Mouse (Mus musculus) layer of hippocampus, adult 9-10 months (tissue): ENCODE measurements at regions not wholly inside any gene's neighbourhood (a gene's known extent, or its start where the extent isn't known, plus 50 kb on each side); places are given as distances from the start of the nearest gene placed in this dataset.
"Not testable (repeated sequence)": the region's sequence is repeated elsewhere in the genome, so short reads cannot be mapped to it uniquely, and the experiment has no call there.

Source experiments
- DNase-seq: peaks from one replicate; pipeline ENCODE4 v3.0.0; 2022; ENCODE audit warnings: low spot score

DNA sequence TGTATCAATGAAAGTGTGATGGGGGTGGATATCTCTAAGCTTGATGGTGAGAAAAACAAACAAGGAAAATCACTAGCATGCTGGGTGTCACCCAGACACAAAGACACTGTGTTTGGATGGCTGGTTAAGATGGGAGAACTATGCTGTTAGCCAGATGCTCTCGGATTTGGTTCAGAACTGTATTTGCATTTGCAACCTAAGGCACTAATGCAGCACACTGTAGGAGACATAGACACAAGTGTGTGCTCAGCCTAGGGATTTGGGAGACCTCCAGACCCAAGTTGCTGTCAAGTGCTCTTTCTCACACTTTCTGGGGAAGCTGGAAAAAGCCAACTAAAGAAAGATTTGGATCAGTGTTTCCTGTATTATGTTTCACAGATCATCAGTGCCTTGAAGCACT, 173.1 kb upstream of the Prkcq start:
- no peak for DNase-seq

DNA sequence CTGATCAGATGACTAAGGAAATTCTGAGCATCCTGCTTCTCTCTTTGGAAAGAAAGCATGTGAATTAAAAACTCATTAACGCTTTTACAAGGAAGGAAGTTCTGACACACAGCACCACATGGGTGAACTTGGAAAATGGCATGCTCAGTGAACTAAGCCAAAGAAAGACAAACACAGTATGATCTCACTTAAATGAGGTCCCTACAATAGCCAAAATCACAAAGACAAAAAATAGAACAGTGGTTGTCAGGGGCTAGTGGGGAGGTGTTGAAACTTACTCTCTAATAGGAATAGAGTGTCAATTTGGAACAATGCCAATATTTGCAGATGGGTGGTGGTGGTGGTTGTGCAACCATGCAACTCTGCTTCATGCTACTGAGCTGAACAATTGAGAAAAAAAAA, 172.7 kb upstream of the Prkcq start:
- DNase-seq: no peak

DNA sequence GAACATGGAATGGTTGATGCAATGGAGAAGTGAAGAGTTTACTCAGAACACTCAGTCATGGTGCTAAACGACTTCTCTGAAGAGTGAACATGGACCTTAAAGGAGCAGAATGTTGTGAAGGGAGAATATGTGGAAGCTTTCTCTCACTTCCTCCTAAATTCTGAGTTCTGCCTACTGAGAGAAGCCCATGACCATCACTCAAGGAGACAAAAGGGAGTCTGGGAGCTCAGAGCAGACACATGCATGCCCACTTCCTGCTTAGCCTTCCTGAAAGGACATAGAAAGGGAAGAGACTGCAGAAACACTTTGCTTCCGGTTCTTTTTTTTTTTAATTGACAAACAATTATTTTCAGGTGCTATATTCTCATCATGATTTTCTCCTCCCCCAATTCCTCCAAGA, 166.1 kb upstream of the Prkcq start:
- DNase-seq: no peak

DNA sequence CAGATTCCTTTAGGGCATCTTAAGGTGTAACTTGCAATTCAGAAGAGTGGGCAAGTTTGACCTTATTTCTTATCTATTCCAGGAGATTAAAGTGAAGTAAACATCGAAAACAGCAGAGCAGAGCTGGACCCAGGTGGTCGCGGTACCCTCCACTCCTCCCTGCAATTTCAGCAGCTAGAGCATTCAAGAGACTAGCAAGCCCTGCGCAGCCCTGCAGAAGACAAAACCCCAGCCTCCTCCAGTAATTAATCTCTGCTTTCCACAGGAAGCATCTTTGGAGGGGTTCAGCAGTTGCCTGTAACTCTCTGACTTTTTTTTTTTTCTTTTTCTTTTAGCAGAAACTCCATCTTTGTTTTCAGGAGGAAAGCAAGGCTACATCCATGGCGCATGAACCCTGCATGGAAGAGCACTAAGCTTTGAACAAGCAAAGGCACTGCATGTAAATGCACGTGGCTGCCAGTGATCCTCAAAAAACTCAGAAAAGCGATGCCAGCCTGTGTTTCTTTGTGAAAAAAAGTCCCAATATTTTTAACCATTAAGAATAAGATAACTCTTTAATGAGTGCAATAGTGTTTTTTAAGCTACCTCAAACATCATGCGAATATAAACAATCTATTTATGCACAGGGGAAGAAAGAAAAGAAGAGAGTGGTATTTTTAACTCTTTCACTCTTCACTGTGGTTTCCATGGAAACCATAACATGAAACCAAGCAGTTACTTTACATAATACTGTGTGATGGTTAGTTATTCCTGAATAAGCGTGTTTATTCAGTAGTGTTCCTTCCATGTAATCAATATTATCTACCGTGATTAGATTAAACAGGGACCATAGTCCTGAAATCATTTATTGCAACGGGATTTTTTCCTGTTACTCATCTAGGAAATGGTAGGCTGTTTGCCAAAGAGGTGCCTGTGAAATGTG, 160.6 kb upstream of the Prkcq start:
- no peak for DNase-seq

DNA sequence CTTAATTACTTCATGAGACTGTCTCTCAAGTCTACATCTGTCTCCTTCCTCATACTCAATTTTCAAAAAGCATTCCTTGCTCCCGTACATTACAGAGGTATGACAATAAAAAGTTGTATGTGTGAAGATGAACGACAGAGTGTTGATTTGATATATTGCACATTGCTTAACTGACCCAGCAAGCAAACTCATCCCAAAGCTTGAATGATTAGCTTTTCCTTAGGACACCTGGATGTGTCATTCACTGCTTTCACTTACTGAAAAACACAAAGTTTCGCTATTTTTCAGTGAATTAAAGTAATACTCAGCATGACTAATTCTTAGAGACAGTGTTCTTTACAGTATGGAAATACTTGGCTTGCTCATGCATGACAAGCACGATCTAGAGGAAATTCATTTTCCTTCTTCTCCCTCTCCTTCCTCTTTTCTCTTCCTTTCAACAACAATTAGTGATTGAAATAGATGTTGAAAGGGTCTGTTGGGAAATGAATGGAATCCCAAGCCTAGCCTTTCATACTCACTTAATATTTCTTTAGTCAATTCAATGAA, 159.5 kb upstream of the Prkcq start:
- no peak for DNase-seq

DNA sequence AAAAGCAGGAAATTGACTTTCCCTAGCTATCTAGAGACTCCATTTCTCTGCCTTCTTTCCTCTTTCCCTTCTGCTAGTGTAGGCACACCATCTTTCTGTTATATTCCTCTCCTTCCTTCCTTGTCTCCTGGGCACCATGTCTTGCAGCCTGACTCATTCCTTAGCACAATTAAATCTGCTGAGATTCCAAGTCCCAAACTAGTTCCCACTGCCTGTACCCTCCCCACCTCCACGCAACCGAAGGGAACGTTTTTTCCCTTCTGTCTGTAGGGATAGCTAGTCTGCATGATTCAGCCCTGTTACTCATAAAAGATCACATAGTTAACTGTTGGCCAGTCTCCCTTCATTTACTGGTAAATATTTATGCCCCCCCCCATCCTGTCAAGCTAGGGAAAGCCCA, 158.8 kb upstream of the Prkcq start:
- DNase-seq: no peak

DNA sequence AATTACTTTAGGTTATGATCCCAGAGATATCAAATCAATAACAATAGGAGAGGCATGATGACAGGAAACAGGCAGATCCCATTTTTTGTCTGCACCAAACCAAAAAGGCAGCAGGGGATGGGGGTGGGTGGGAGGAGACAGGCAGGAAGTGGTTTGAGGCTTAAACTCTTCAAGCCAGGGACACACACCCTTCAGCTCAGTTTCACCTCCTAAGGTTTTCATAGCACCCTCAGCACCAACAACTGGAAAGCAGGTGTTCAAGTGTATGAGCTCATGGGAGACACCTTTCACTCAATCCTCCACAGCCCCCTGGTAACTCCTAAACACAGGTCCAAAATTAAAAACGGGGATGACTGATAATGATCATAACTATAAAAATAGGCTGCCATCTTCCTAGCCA, 155.5 kb upstream of the Prkcq start:
- no peak for DNase-seq

DNA sequence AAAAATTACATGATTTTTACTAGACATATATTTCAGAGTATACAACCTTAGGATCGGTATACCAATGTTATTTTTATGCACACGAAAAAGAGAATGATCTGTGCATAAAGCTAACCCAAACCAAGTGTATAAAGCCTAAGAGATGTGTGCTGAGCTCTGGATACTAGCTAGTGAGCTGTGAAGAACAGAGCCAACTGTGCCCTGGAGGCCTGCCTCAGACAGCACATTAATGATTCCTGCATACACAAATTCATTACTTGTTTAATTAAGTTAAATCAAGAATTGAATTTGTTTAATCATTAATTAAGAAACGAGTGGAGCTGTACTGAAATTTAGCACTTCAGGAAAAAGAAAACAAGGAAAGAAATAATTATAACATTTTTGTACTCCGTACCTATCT, 139.0 kb upstream of the Prkcq start:
- DNase-seq: no peak

DNA sequence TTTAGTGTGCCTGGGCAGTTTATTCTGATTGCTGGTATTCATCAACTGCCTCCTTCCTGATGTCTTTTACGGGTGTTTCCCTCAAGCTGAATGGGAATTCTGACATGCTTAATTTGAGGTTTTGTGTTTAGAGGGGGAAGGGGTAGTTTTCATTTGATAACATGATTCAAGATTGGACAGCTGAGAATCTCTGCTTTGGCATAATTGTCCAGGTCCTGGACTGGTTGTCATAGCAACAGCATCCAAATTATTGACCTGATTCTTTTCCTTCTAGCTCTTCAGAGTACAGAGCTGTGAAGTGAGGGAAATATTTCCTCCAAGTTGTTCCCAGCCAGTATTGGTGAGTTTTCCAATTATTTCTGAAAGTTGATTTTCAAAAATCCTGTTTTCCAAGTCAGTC, 137.7 kb upstream of the Prkcq start:
- DNase-seq: no peak

DNA sequence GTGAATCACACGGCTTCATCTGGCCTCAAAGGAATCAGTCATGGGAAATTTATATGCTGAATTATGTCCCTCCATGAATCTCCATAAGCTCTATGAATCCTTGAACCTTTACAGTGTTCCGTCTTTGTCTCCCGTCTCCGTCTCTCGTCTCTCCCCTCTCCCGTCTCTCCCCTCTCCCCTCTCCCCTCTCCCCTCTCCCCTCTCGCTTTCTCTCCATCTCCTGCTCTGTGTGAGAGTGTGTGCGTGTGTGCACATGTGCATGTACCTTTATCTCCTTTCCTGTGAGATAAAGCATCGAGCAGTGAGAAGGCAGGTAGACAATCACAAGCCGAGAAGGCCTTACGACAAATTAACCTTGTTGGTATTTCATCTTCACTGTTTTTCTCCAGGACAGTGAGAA, 134.6 kb upstream of the Prkcq start:
- DNase-seq: no peak

DNA sequence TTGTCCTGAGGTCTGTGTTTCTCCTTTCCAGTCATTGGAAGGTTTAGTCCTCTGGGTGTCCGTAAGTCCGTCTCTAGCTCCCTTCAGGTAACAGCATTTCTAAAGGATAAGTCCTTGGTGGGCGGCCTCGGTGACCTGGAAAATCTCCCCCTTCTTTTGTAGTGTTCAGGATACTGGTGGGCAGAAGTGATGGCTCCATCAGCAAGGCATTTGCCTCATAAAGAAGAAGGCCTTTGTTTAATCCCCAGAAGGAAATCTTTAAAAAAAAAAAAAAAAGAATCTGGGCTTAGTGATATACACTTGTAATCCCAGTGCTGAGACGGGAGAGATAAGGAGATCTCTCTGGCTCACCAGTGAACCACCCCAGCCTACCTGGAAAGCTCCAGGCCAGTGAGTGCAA, 133.5 kb upstream of the Prkcq start:
- no peak for DNase-seq

DNA sequence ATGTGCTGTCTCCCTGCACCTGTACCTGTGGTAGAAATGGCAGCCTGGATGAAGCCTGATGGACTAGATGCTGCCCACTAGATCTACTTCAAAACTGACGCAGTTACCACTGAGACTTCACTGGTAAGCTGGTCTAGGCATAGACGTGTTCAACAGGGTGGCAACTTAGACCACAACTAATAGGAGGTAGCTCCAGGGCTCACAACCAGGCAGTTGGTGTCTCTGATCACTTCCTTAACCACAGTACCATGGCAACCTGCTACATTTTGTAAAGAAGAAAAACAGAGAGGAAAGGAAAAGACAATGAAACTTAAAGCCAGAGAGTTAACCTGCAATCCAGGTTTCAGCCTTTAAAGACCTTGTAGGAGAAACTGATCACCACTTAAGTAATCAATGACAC, 131.9 kb upstream of the Prkcq start:
- no peak for DNase-seq

DNA sequence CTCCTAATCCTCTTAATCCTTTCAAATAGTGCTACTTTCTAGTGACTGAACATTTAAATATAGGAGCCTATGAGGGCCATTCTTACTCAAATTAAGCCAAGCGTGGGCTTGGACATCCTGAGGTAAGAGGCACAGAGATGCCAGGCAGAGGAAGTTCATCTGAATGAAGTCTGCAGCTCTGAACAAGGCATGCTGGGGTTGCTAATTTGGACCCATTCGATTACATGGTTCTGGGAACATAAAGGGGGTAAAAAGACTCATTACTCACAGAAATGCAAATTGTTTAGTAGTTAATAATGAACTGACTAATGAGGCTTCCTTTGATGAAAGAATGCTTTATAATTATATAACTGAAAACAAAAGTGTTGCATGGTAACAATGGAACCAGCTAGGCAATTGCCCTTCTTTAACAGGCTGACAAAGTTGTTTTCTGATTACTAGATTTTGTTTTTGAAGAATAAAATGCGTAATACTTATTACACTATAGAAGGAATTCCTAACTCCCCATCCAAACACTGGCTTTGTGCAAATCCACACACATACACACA, 127.1 kb upstream of the Prkcq start:
- DNase-seq: no peak

DNA sequence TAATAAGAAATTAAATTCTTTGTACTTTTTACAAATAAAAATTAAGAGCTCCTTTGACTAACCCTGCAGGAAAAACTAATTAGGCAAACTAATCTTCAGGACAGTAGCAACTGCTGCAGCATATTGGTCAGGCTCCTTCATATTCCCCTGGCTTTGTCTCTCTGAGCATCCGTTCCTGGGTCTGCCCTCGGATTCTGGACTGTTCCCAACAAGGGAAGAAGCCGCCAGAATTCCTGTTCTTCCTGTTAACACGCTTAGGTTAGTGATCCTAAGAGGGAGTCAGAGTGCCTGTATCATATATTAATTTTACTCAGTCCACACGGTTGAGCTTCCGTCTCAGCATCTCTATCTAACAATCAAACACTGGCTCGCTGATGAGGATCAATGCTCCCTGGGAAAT, 120.3 kb upstream of the Prkcq start:
- DNase-seq: no peak

DNA sequence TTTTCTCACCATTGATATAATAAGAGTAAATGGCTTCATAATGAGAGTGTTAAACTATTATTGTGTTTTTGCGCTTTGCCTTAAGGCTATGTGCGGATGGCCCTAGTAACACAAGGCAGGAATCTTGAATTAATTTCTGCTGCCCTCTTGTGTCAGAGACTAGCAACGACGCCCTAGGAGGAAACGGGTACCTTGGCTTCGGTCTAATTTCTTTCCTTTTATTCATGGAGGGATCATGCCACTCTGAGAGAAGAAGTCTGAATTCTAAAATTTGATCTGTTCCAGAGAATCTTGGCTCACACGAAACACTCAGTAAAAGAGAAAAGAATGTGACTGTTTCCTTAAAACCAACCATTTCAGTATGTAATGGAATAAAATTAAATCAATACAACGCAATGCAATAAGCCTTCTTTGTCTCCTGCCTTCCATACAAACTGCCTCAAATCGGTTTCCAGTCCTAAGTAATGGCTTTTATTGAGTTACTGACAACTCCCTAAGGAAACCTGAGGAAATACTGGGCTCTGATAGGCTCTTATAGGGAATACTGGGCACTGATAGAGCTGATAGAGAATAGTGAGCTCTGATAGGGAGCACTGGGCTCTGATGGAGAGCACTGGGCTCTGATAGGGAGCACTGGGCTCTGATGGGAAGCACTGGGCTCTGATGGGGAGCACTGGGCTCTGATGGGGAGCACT, 112.0 kb upstream of the Prkcq start:
- DNase-seq: peak; percentile 59

DNA sequence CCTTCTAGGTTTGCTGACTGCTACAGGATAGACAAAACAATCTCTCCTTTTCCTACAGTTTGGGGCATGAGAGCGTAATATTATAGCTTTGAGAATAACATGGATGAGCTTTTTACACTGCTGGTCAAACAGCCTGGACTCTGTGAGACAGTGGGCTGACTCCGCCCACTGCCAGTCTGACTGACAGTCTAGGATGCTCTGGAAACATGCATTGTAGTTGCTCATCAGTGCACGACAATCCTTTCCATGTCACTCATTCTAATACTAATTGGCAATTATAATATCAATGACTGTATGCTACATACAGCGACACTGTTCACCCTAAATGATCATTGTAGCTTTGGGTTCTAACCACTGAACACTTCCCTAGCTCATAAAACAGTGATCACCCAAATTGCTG, 104.5 kb upstream of the Prkcq start:
- no peak for DNase-seq

DNA sequence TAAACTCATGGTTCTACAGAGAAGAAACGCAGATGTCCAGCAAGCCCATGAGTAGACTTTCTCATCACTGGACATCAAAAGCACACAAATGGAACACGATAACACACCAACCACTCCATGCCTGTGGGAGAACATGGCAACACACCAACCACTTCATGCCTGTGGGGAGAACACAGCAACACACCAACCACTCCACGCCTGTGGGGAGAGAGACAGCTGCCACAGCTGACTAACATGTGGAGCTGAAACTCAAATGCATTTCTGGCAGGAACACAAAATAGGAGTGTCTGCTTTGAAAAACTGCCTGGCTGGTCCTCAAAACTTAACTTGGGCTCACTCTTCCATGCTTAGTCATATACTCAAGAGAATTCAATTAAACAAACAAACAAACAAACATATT, 88.4 kb upstream of the Prkcq start:
- DNase-seq: no peak

DNA sequence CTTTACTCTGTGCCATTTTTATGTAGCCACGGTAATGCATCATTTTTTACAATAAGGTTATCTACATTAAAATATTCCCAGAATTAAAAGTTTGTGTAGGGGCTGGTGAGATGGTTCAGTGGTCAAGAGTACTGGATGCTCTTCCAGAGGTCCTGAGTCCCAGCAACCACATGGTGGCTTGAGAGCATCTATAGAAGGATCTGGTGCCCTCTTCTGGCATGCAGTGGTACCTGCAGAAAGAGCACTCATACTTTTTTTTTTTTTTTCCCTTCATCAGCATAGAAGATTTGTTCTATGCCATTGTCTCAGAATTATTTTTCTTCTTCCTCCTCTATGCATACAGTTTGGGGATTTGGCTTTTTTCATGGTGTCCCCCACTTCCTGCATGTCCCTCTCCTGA, 84.9 kb upstream of the Prkcq start:
- no peak for DNase-seq

DNA sequence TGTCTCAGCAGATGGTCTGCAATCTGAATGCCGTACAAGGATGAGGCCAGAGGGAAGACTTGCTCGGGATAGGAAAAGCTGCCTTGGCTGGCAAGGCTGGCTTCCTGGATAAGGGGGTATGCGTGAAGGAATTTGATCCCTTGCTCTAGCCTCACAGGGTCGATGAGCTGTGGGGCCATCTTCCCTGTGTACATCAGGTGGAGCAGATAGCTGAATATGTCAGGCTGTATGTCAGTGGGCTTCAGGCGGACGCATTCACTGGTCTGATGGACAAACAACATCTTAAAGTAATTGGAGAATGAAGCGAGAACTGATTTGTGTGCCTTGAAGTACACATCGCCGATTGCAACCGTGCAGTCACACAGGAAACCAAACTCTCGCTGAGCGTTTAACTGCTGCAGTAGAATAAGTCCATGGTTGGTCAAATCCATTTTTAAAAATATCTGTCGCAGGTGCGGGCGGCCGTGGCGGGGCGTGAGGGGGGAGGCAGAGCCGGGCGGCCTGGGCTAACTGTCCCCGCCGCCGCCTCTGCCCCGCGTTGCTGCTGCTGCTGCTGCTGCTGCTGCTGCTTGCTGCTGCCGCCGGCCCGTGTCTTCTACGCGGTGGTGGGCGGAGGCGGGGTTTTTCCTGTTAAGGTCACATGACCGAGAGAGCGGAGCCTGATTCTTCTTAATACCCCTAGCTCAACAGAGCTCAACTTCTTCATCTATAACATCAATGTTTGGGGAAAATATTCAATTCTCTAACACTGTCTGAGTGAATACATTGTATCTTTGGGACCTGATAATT, 71.9 kb upstream of the Prkcq start:
- not testable (repeated sequence) for DNase-seq

DNA sequence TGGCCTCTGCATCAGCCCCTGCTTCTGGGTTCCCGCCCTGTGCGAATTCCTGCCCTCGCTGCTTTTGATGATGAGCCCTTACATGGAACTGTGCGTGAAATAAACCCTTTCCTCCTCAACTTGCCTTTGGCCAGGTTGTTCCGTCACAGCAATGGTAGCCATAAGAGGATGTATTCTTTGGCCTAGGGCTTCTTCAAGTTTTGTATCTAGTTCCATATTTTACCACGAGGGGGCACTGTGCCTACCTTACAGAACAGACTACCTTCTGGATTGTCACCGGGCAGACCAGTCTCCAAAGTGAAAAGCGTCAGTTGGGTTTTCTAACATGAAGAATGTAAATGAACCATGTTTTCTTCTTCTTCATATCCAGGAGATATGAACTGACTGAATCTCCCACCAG, 58.7 kb upstream of the Prkcq start:
- DNase-seq: peak; percentile 87

DNA sequence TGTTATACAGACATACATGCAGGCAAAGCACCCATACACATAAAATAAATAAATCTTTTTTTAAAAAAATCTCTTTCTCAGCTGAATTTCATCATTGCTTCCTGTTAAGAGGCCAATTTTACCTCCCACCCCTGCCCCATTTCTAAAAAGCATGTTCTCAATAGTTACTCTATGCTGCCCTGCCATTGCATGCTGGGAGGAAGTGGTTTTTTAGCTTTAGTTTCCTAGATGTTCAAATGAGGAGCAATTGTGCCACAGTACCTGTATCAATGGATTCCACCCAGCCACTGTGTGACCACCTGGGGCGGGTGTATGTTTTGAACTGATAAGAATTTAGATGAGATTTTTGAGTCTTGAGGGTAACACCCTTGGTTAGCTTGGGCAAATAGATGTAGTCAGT, 53.3 kb upstream of the Prkcq start:
- DNase-seq: no peak

DNA sequence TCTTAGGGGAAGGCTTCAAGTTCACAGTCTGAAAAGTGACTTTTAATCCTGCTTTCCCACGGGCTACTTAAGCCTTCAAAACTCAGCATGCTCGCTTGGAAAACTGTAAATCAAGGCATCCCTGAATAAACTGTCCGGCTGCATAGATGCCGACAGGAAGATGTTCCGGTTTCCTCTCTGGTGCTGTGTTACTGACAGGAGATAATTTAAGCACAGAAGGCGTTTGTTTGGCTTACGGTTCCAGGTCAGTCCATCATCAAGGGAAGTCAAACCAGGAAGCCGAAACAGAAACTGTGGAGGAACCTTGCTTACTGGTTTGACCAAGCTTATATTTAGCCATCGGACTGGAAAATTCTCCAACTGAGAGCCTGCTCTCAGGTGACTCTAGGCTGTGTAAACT, 52.6 kb upstream of the Prkcq start:
- DNase-seq: no peak
